Mouse (Mus musculus): Measurements from ENCODE around the gene Tmsb4x.

Tmsb4x gene

GRCm38 (mm10) chrX:167179961-167180642 lies 29.0 kb downstream of the Tmsb4x start:
- no peak for DNase-seq (ENCODE audit: low spot score)

- DNase-seq (ENCODE audit: low spot score) = no peak
These were observed 29.6 kb downstream of the Tmsb4x start for GRCm38 (mm10) chrX:167179549-167179948.

GRCm38 (mm10) chrX:167175319-167175718 lies 33.8 kb downstream of the Tmsb4x start:
- DNase-seq (ENCODE audit: low spot score) = no peak

GRCm38 (mm10) chrX:167174311-167174710 lies 34.8 kb downstream of the Tmsb4x start:
- no peak for DNase-seq (ENCODE audit: low spot score)

GRCm38 (mm10) chrX:167172256-167172655 lies 36.9 kb downstream of the Tmsb4x start:
- DNase-seq (ENCODE audit: low spot score) = no peak

- DNase-seq (ENCODE audit: low spot score) = no peak
These were observed 37.8 kb downstream of the Tmsb4x start for GRCm38 (mm10) chrX:167171281-167171680.

GRCm38 (mm10) chrX:167167282-167167681 lies 41.8 kb downstream of the Tmsb4x start:
- DNase-seq (ENCODE audit: low spot score) = no peak

GRCm38 (mm10) chrX:167166051-167166450 lies 43.1 kb downstream of the Tmsb4x start:
- no peak for DNase-seq (ENCODE audit: low spot score)

GRCm38 (mm10) chrX:167157691-167158090 lies 51.4 kb downstream of the Tmsb4x start:
- no peak for DNase-seq (ENCODE audit: low spot score)
